Mouse (Mus musculus): ENCODE data around the gene Ccr7.

DNA sequence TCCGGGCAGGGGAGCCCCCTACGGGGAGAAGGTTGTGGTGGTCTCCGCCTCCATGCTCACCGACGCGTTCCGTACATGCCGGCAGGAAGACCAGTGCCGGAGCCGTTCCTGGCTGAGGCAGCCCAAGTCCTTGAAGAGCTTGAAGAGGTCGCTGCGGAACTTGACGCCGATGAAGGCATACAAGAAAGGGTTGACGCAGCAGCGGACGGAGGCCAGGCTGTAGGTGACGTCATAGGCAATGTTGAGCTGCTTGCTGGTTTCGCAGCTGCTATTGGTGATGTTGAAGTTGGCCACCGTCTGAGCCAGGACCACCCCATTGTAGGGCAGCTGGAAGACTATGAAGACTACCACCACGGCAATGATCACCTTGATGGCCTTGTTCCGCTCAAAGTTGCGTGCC lies 9.9 kb downstream of the Ccr7 start:
- TF ChIP-seq CTCF (IDR thresholded peaks at IDR 0.05; ENCODE audit: insufficient read depth, low read length) (no peak), POLR2A (IDR thresholded peaks at IDR 0.05; ENCODE audit: borderline replicate concordance, extremely low read depth, low read depth, low read length) (no peak)

Measured in lung, adult 2 months (tissue).